ENCODE assay signal across 7 mouse cellular contexts in genomic region chr2:118478833-118479549, GRCm38 (mm10). TPM values are rescaled to one million over a fixed set of nuclear protein-coding genes. Genes with fewer than 3 reads are reported as not detected.
DNase-seq lines count a peak whose midpoint lies in the region; ATAC-seq and TF ChIP-seq lines count a peak whose summit lies in the region.

No protein-coding gene starts in this region.

- peaks cover 10% of the 10 kb centered on the region for H3K4me1 ChIP-seq in lung, embryonic 14.5 days (ENCODE audit: insufficient read depth)
- H3K4me1 ChIP-seq in embryonic facial prominence, embryonic 10.5 days, result peaks cover 16% of the 10 kb centered on the region
- peaks cover 15% of the 10 kb centered on the region for H3K4me1 ChIP-seq in hindbrain, embryonic 15.5 days (replicated peaks)
- peaks cover 6% of the 10 kb centered on the region for H3K4me1 ChIP-seq in midbrain, embryonic 14.5 days (ENCODE audit: control insufficient read depth, insufficient read depth, low read length)

- peak overlapping the region; percentile 94 for H3K4me3 ChIP-seq in lung, embryonic 14.5 days (ENCODE audit: low read depth, low read length)
- H3K4me3 ChIP-seq in embryonic facial prominence, embryonic 10.5 days, result peak overlapping the region; percentile 92
- peak overlapping the region; percentile 75 for H3K4me3 ChIP-seq in hindbrain, embryonic 15.5 days
- H3K4me3 ChIP-seq in midbrain, embryonic 14.5 days (replicated peaks; ENCODE audit: low read depth, low read length), result peak overlapping the region; percentile 89

- ATAC-seq in lung, embryonic 14.5 days (ENCODE audit: insufficient read depth), result peak; percentile 75
- ATAC-seq in hindbrain, embryonic 15.5 days (ENCODE audit: low FRiP score, low read depth), result no peak
- peak; percentile 50 for ATAC-seq in midbrain, embryonic 14.5 days (ENCODE audit: low FRiP score, low TSS enrichment)

- peak overlapping the region; percentile 88 for H3K9ac ChIP-seq in lung, embryonic 14.5 days
- peak overlapping the region; percentile 79 for H3K9ac ChIP-seq in hindbrain, embryonic 15.5 days
- peak overlapping the region; percentile 89 for H3K9ac ChIP-seq in midbrain, embryonic 14.5 days (replicated peaks; ENCODE audit: low read length)

- peak overlapping the region; percentile 87 for H3K27ac ChIP-seq in lung, embryonic 14.5 days (ENCODE audit: low read depth)
- H3K27ac ChIP-seq in embryonic facial prominence, embryonic 10.5 days (replicated peaks), result peak overlapping the region; percentile 88
- H3K27ac ChIP-seq in hindbrain, embryonic 15.5 days (replicated peaks), result peak overlapping the region; percentile 83
- H3K27ac ChIP-seq in midbrain, embryonic 14.5 days (replicated peaks; ENCODE audit: low read depth, low read length), result peak overlapping the region; percentile 83

- no peaks in the 10 kb centered on the region for H3K9me3 ChIP-seq in lung, embryonic 14.5 days (ENCODE audit: low read depth, low read length)
- H3K9me3 ChIP-seq in embryonic facial prominence, embryonic 10.5 days, result no peaks in the 10 kb centered on the region
- no peaks in the 10 kb centered on the region for H3K9me3 ChIP-seq in hindbrain, embryonic 15.5 days
- H3K9me3 ChIP-seq in midbrain, embryonic 14.5 days (ENCODE audit: control insufficient read depth, low read length), result no peaks in the 10 kb centered on the region

- H3K36me3 ChIP-seq in lung, embryonic 14.5 days (ENCODE audit: insufficient read depth), result peaks cover 31% of the 10 kb centered on the region
- H3K36me3 ChIP-seq in embryonic facial prominence, embryonic 10.5 days (replicated peaks), result peaks cover 36% of the 10 kb centered on the region
- peaks cover 27% of the 10 kb centered on the region for H3K36me3 ChIP-seq in hindbrain, embryonic 15.5 days
- peaks cover 28% of the 10 kb centered on the region for H3K36me3 ChIP-seq in midbrain, embryonic 14.5 days (ENCODE audit: control insufficient read depth, insufficient read depth, low read length)

- WGBS in lung, embryonic 14.5 days, result 2% methylated on average over 52 of the region's 52 CpGs
- WGBS in embryonic facial prominence, embryonic 10.5 days, result 3% methylated on average over 52 of the region's 52 CpGs
- 3% methylated on average over 52 of the region's 52 CpGs for WGBS in hindbrain, embryonic 15.5 days
- WGBS in midbrain, embryonic 14.5 days, result 3% methylated on average over 52 of the region's 52 CpGs

- TF ChIP-seq CTCF in lung, embryonic 14.5 days (IDR thresholded peaks at IDR 0.05; ENCODE audit: low read depth), result no peak

- peak overlapping the region; percentile 80 for H3K4me2 ChIP-seq in lung, embryonic 14.5 days
- H3K4me2 ChIP-seq in hindbrain, embryonic 15.5 days, result peak overlapping the region; percentile 69
- H3K4me2 ChIP-seq in midbrain, embryonic 14.5 days (ENCODE audit: low read length), result peak overlapping the region; percentile 81

- DNase-seq in lung, embryonic 14.5 days, result no peak
- DNase-seq in lung, postnatal 25 days (ENCODE audit: low spot score), result no peak
- DNase-seq in embryonic facial prominence, embryonic 10.5 days (ENCODE audit: low spot score), result no peak
- DNase-seq in midbrain, embryonic 14.5 days, result peak; percentile 35
- DNase-seq in frontal cortex, adult 2 months (ENCODE audit: extremely low spot score in 1 of 2, low spot score in 1 of 2), result no peak
- no peak for DNase-seq in embryo, embryonic 10.5 days (ENCODE audit: low spot score)

- no peaks in the 10 kb centered on the region for H3K27me3 ChIP-seq in lung, embryonic 14.5 days (ENCODE audit: insufficient read depth, low read length)
- H3K27me3 ChIP-seq in embryonic facial prominence, embryonic 10.5 days (replicated peaks; ENCODE audit: low read depth, poor library complexity, severe bottlenecking), result no peaks in the 10 kb centered on the region
- H3K27me3 ChIP-seq in hindbrain, embryonic 15.5 days, result no peaks in the 10 kb centered on the region
- H3K27me3 ChIP-seq in midbrain, embryonic 14.5 days (ENCODE audit: control insufficient read depth, insufficient read depth, low read length), result no peaks in the 10 kb centered on the region

RNA-seq across cellular contexts. Expression of gene Srp14, which starts 0.5 kb away (rescaled TPM):
- polyA plus RNA-seq in lung, embryonic 14.5 days (2014; fragmentation: Nextera tagmentation; extraction: Ambion mirVana), result 214 and 218 TPM in 2 replicates
- polyA plus RNA-seq in embryonic facial prominence, embryonic 10.5 days (2016; fragmentation: Nextera tagmentation; extraction: Ambion mirVana), result 234 and 245 TPM in 2 replicates
- 314 and 317 TPM in 2 replicates for polyA plus RNA-seq in hindbrain, embryonic 15.5 days (2015; fragmentation: Nextera tagmentation; extraction: Ambion mirVana)
- polyA plus RNA-seq in midbrain, embryonic 14.5 days (2014; fragmentation: Nextera tagmentation; extraction: Ambion mirVana), result 327 and 366 TPM in 2 replicates
- polyA plus RNA-seq in frontal cortex, adult 2 months (2012; rRNA removed), result 232 and 234 TPM in 2 replicates
